Mouse (Mus musculus) heart, adult 2 months (tissue): ENCODE data around the gene Nyap1. TPM values are rescaled to one million over a fixed set of nuclear protein-coding genes. Genes with fewer than 3 reads are reported as not detected.
A peak's percentile ranks its signal among the peaks of the same experiment; 100 is the strongest.

Source experiments
- DNase-seq, 2 experiments: peaks; one replicate each; pipeline ENCODE4 v3.0.0; 2021
- H3K27ac ChIP-seq: fragments of 200-600 bp; 2 replicates; pipeline ENCODE4 v1.8.1; 2022
- H3K27me3 ChIP-seq: fragments of 200-500 bp; 2 replicates; pipeline ENCODE4 v1.6.1; 2012; ENCODE audit warnings: mild to moderate bottlenecking, low read length, inconsistent platforms, mixed read lengths; ENCODE audit not compliant: control insufficient read depth, insufficient read depth
- H3K36me3 ChIP-seq: fragments of 200-500 bp; 2 replicates; pipeline ENCODE4 v1.6.1; 2012; ENCODE audit warnings: low read length, inconsistent platforms; ENCODE audit not compliant: control insufficient read depth, insufficient read depth
- H3K4me1 ChIP-seq: fragments of 200-500 bp; 2 replicates; pipeline ENCODE4 v1.6.1; 2011; ENCODE audit warnings: low read length; ENCODE audit not compliant: control insufficient read depth, insufficient read depth
- H3K4me3 ChIP-seq: fragments of 200-600 bp; 2 replicates; pipeline ENCODE4 v1.8.1; 2022
- H3K79me2 ChIP-seq: fragments of 200-500 bp; replicated peaks from 2 replicates; pipeline ENCODE4 v1.6.1; 2012; ENCODE audit warnings: mild to moderate bottlenecking, inconsistent platforms, low read length, moderate library complexity, mixed read lengths; ENCODE audit not compliant: control insufficient read depth, insufficient read depth
- H3K9ac ChIP-seq: fragments of 200-500 bp; 2 replicates; pipeline ENCODE4 v1.6.1; 2012; ENCODE audit warnings: low read depth, mild to moderate bottlenecking, control low read depth, inconsistent platforms, low read length, mixed read lengths
- CTCF ChIP-seq: fragments of 200-600 bp; IDR thresholded peaks from 2 replicates; pipeline ENCODE4 v1.8.1; 2022; ENCODE audit warnings: antibody characterized with exemption, mild to moderate bottlenecking, moderate library complexity
- EP300 ChIP-seq: fragments of 200-500 bp; IDR thresholded peaks from 2 replicates; pipeline ENCODE4 v1.6.1; 2011; ENCODE audit warnings: low read depth, low read length, control low read depth; ENCODE audit not compliant: insufficient read depth
- POLR2A ChIP-seq: fragments of 200-500 bp; IDR thresholded peaks from 2 replicates; pipeline ENCODE4 v1.6.1; 2011; ENCODE audit warnings: mild to moderate bottlenecking, low read depth, low read length, control low read depth; ENCODE audit not compliant: insufficient read depth
- WGBS: fragments of 180-500 bp; shearing (Covaris S2); methylation state at CpG from one replicate; pipeline ENCODE4 v1.1.7; 2018; 5-methylcytosine and 5-hydroxymethylcytosine counted together
- intact Hi-C: fragments of 180-260 bp; cut with DNase I; formaldehyde crosslinking; loops from one replicate; pipeline ENCODE4 v1.15.1; 2025
- polyA plus RNA-seq: library from polyadenylated mRNA; depleted of rRNA; stranded (reverse); fragments of >200 nt; gene quantifications from 2 replicates; pipeline ENCODE4 v1.2.3, GENCODE M21; 2012
- total RNA-seq, 2 experiments: library from RNA; stranded (reverse); gene quantifications; 2 replicates each; pipeline ENCODE4 v1.2.3; 2021

Nyap1 gene
- total and polyA plus RNA-seq, 3 experiments, result 0.94 to 1.7 (median 1.2) TPM

GRCm38 (mm10) chr5:137764609-137765340, 23.4 kb upstream of the Nyap1 start:
- no peak overlapping the region for H3K27ac ChIP-seq
- no peaks in the 10 kb centered on the region for H3K79me2 ChIP-seq
- H3K9ac ChIP-seq, result no peak overlapping the region
- no peaks in the 10 kb centered on the region for H3K27me3 ChIP-seq
- WGBS, result 58% methylated on average over 9 of the region's 9 CpGs
- DNase-seq, result no peak
- H3K4me1 ChIP-seq, result peaks cover 1% of the 10 kb centered on the region; the same call in 1 of the 2 replicates
- no peak overlapping the region for H3K4me3 ChIP-seq
- H3K36me3 ChIP-seq, result no peaks in the 10 kb centered on the region
- intact Hi-C loops, result no loop called here
- TF ChIP-seq POLR2A (no peak), CTCF (no peak), EP300 (no peak)

GRCm38 (mm10) chr5:137759971-137760412, 18.6 kb upstream of the Nyap1 start:
- intact Hi-C loops, result loop anchor here (5.0 kb wide), 1 partner anchor 178 kb away; no protein-coding TSS in a partner anchor
- 0 out of 2 replicates have a peak, but pooled peaks have one; percentile 26 for TF ChIP-seq EP300
- TF ChIP-seq CTCF, result no peak; the same call in none of the 2 replicates
- DNase-seq, result peak; percentile 85 to 89
- Histone ChIP-seq H3K27ac (peak overlapping the region; percentile 58), H3K36me3 (no peaks in the 10 kb centered on the region), H3K9ac (no peak overlapping the region), H3K27me3 (no peaks in the 10 kb centered on the region), H3K79me2 (no peaks in the 10 kb centered on the region), H3K4me1 (peaks cover 9% of the 10 kb centered on the region), H3K4me3 (no peak overlapping the region)
- WGBS, result 27% methylated on average over 4 of the region's 4 CpGs

GRCm38 (mm10) chr5:137758921-137759534, 17.6 kb upstream of the Nyap1 start:
- intact Hi-C loops, result loop anchor here (5.0 kb wide), 1 partner anchor 177 kb away; no protein-coding TSS in a partner anchor
- H3K27ac ChIP-seq, result peak overlapping the region; percentile 12
- H3K27me3 ChIP-seq, result no peaks in the 10 kb centered on the region
- no peaks in the 10 kb centered on the region; the same call in 1 of the 2 replicates for H3K36me3 ChIP-seq
- H3K4me3 ChIP-seq, result no peak overlapping the region
- H3K4me1 ChIP-seq, result peaks cover 9% of the 10 kb centered on the region
- TF ChIP-seq EP300 (no peak), POLR2A (no peak), CTCF (no peak)
- H3K79me2 ChIP-seq, result no peaks in the 10 kb centered on the region
- WGBS, result 87% methylated on average over 19 of the region's 19 CpGs
- DNase-seq, result peak in 1 of 2 experiments; percentile 27
- no peak overlapping the region for H3K9ac ChIP-seq

- intact Hi-C loops, result loop anchor here (1.0 to 5.0 kb wide), 4 partner anchors 17 to 176 kb away; partner anchors contain the start of genes Agfg2 and Nyap1
- peak overlapping the region; percentile 65 for H3K27ac ChIP-seq
- 45% methylated on average over 6 of the region's 6 CpGs for WGBS
Measured at GRCm38 (mm10) chr5:137757887-137758286, 16.5 kb upstream of the Nyap1 start.

GRCm38 (mm10) chr5:137756882-137757661, 15.7 kb upstream of the Nyap1 start:
- DNase-seq, result peak; percentile 85 to 89
- Histone ChIP-seq H3K9ac (0 out of 2 replicates have a peak overlapping the region, but pooled peaks have one; percentile 23), H3K27ac (peak overlapping the region; percentile 65), H3K4me3 (no peak overlapping the region), H3K79me2 (no peaks in the 10 kb centered on the region), H3K27me3 (no peaks in the 10 kb centered on the region), H3K36me3 (peaks cover 11% of the 10 kb centered on the region; the same call in 1 of the 2 replicates), H3K4me1 (peaks cover 13% of the 10 kb centered on the region)
- TF ChIP-seq POLR2A (no peak), EP300 (peak; percentile 90)
- 21% methylated on average over 10 of the region's 10 CpGs for WGBS
- intact Hi-C loops, result loop anchor here (1.0 to 5.0 kb wide), 4 partner anchors 16 to 175 kb away; partner anchors contain the start of genes Agfg2 and Nyap1

More at GRCm38 (mm10) chr5:137757887-137758286, 16.5 kb upstream of the Nyap1 start:
- DNase-seq, result peak; percentile 64 to 67
- TF ChIP-seq EP300, result no peak
- TF ChIP-seq CTCF, result no peak
- TF ChIP-seq POLR2A, result no peak
- Histone ChIP-seq H3K36me3 (peaks cover 6% of the 10 kb centered on the region; the same call in 1 of the 2 replicates), H3K79me2 (no peaks in the 10 kb centered on the region), H3K4me1 (peaks cover 13% of the 10 kb centered on the region), H3K4me3 (no peak overlapping the region), H3K27me3 (no peaks in the 10 kb centered on the region), H3K9ac (no peak overlapping the region)
